Mouse (Mus musculus) heart, adult 2 months (tissue): ENCODE results near the gene Sp4.

Experiments used
- CTCF ChIP-seq: fragments of 200-600 bp; IDR thresholded peaks from 2 replicates; pipeline ENCODE4 v1.8.1; 2022; ENCODE audit warnings: antibody characterized with exemption, mild to moderate bottlenecking, moderate library complexity
- EP300 ChIP-seq: fragments of 200-500 bp; IDR thresholded peaks from 2 replicates; pipeline ENCODE4 v1.6.1; 2011; ENCODE audit warnings: low read depth, low read length, control low read depth; ENCODE audit not compliant: insufficient read depth
- POLR2A ChIP-seq: fragments of 200-500 bp; IDR thresholded peaks from 2 replicates; pipeline ENCODE4 v1.6.1; 2011; ENCODE audit warnings: mild to moderate bottlenecking, low read depth, low read length, control low read depth; ENCODE audit not compliant: insufficient read depth

DNA sequence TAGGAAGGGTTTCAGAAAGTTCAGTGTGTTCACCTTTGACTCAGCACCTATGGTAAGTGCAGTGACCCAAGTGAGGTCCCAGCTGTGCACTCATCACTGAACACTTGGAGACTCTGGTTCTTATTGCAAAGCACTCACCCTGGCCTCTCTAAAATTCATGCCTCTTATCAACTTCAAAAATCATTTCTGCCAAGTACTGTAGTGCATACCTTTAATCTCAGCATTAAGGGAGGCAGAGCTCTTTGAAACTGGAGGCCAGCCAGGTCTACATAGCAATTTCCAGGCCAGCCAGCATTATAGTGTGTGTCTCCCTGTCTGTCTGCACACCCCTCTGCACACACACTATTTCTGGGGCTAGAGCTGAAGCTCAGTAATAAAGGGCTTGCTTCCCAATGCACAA, 36.3 kb downstream of the Sp4 start:
- TF ChIP-seq CTCF (no peak), EP300 (no peak), POLR2A (no peak)
